ENCODE assay signal across 9 mouse cellular contexts in the genomic region with DNA sequence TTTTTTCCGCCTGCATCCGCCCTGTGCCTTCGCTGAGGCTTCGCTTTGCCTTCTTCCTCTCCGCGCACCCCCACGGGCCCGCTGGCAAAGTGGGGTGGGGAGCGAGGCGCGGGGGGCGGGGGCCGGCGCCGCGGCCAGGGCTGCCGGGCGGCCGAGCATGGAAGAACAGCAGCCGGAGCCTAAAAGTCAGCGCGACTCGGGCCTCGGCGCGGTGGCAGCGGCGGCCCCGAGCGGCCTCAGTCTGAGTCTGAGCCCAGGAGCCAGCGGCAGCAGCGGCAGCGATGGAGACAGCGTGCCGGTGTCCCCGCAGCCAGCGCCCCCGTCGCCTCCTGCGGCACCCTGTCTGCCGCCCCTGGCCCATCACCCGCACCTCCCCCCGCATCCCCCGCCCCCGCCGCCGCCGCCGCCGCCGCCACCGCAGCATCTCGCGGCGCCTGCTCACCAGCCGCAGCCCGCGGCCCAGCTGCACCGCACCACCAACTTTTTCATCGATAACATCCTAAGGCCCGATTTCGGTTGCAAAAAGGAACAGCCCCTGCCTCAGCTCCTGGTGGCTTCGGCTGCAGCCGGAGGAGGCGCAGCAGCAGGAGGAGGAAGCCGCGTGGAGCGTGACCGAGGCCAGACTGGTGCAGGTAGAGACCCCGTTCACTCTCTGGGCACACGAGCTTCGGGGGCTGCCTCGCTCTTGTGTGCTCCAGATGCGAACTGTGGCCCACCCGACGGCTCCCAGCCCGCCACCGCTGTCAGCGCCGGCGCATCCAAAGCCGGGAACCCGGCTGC. TPM values are rescaled to one million over a fixed set of nuclear protein-coding genes. Genes with fewer than 3 reads are reported as not detected.
A peak's percentile ranks its signal among the peaks of the same experiment; 100 is the strongest.
DNase-seq lines count a peak whose midpoint lies in the region; ATAC-seq lines count a peak whose summit lies in the region.
"Had no signal": no experiment of that assay in that cellular context is flagged by ENCODE, and none has a peak within 500 bp of the region (broad histone marks: within the 10 kb centered on the region; RNA-seq: fewer than 3 reads in every experiment).

No protein-coding gene starts in this region.

- H3K9me3 ChIP-seq in forebrain, embryonic 11.5 days (ENCODE audit: control insufficient read depth, low read length) = no peaks in the 10 kb centered on the region
- H3K9me3 ChIP-seq in neural tube, embryonic 13.5 days = no peaks in the 10 kb centered on the region

- peak overlapping the region; percentile 32 for H3K4me3 ChIP-seq in forebrain, embryonic 11.5 days (ENCODE audit: low read depth, low read length)
- H3K4me3 ChIP-seq in neural tube, embryonic 13.5 days = peak overlapping the region; percentile 41

- under 1% methylated on average over 82 of the region's 83 CpGs for WGBS in forebrain, embryonic 11.5 days
- under 1% methylated on average over 56 of the region's 83 CpGs for WGBS in neural tube, embryonic 13.5 days

- H3K4me1 ChIP-seq in forebrain, embryonic 11.5 days (replicated peaks; ENCODE audit: control insufficient read depth, insufficient read depth, low read length) = peaks cover 11% of the 10 kb centered on the region
- peaks cover 20% of the 10 kb centered on the region for H3K4me1 ChIP-seq in neural tube, embryonic 13.5 days (replicated peaks)

- peaks cover 89% of the 10 kb centered on the region for H3K27me3 ChIP-seq in forebrain, embryonic 11.5 days (ENCODE audit: control insufficient read depth, insufficient read depth, low read length)
- peaks cover 93% of the 10 kb centered on the region for H3K27me3 ChIP-seq in neural tube, embryonic 13.5 days

- no peak overlapping the region for H3K27ac ChIP-seq in forebrain, embryonic 11.5 days (ENCODE audit: low read depth, low read length)
- H3K27ac ChIP-seq in neural tube, embryonic 13.5 days (replicated peaks) = peak overlapping the region; percentile 69
- H3K27ac ChIP-seq: macrophage had no signal

- ATAC-seq in forebrain, embryonic 11.5 days (replicated peaks; ENCODE audit: low FRiP score) = peak; percentile 40
- no peak for ATAC-seq in neural tube, embryonic 13.5 days (ENCODE audit: low read depth)

- H3K36me3 ChIP-seq in forebrain, embryonic 11.5 days (ENCODE audit: control insufficient read depth, insufficient read depth, low read length) = no peaks in the 10 kb centered on the region
- no peaks in the 10 kb centered on the region for H3K36me3 ChIP-seq in neural tube, embryonic 13.5 days

- peak overlapping the region; percentile 51 for H3K4me2 ChIP-seq in forebrain, embryonic 11.5 days (ENCODE audit: low read depth, low read length, severe bottlenecking)
- peak overlapping the region; percentile 61 for H3K4me2 ChIP-seq in neural tube, embryonic 13.5 days

- H3K9ac ChIP-seq in forebrain, embryonic 11.5 days (ENCODE audit: low read length) = peak overlapping the region; percentile 35; the same call in 1 of the 2 replicates
- H3K9ac ChIP-seq in neural tube, embryonic 13.5 days = peak overlapping the region; percentile 66

- peak; percentile 29 for DNase-seq in kidney, adult 18-20 months
- DNase-seq in kidney, adult 9 months = no peak
- peak; percentile 63 for DNase-seq in ZHBTc4 (ENCODE audit: low read depth, low spot score)
- no peak for DNase-seq in forebrain, embryonic 11.5 days (ENCODE audit: low spot score)
- DNase-seq in kidney, postnatal 4 days = peak; percentile 49 to 59
- no peak for DNase-seq in layer of hippocampus, postnatal 36 days
- no peak for DNase-seq in frontal cortex, postnatal 10 days (ENCODE audit: low spot score in 2 of 2)

RNA-seq across cellular contexts. Expression of gene En1, which starts 0.8 kb away (rescaled TPM):
- 1.1 TPM in 2 replicates for polyA plus RNA-seq in forebrain, embryonic 11.5 days (2014; fragmentation: Nextera tagmentation; extraction: Ambion mirVana)
- 1.4 and 1.6 TPM in 2 replicates for polyA plus RNA-seq in neural tube, embryonic 13.5 days (2015; fragmentation: Nextera tagmentation; extraction: Ambion mirVana)
- not detected for total RNA-seq in layer of hippocampus, postnatal 36 days (2021)
- polyA plus RNA-seq: macrophage had no signal

Comparison
In these comparisons a context has a peak if more than half of its experiments do, and no peak if none do; other contexts are left out.
1. DNase-seq: peak in kidney, adult 18-20 months (single experiment), ZHBTc4 (single experiment) and kidney, postnatal 4 days (2 of 2); none in kidney, adult 9 months (single experiment), forebrain, embryonic 11.5 days (single experiment), layer of hippocampus, postnatal 36 days (0 of 2) and frontal cortex, postnatal 10 days (0 of 2).